Mouse (Mus musculus) bone marrow macrophage, adult 2 months (primary cell): ENCODE measurements around the gene Ppp1r16b.

Source experiments
- CTCF ChIP-seq: IDR thresholded peaks from 2 replicates; pipeline ENCODE4 v1.5.1; 2012; ENCODE audit warnings: low read depth, mild to moderate bottlenecking, low read length, moderate library complexity
- POLR2A ChIP-seq: IDR thresholded peaks from 2 replicates; pipeline ENCODE4 v1.6.1; 2012; ENCODE audit warnings: mild to moderate bottlenecking, low read depth, low read length, borderline replicate concordance

GRCm38 (mm10) chr2:158690116-158690515 lies 24.9 kb downstream of the Ppp1r16b start:
- no peak for TF ChIP-seq POLR2A
- TF ChIP-seq CTCF, result no peak
